Mouse (Mus musculus) spleen, adult 2 months (tissue): ENCODE measurements around the gene Tlx2.

ENCODE experiments used
- CTCF ChIP-seq: fragments of 200-500 bp; IDR thresholded peaks from 2 replicates; pipeline ENCODE4 v1.5.1; 2011; ENCODE audit warnings: mild to moderate bottlenecking, inconsistent platforms; ENCODE audit not compliant: insufficient read depth, insufficient read length, insufficient replicate concordance; ENCODE audit errors: extremely low read depth
- POLR2A ChIP-seq: fragments of 200-500 bp; IDR thresholded peaks from 2 replicates; pipeline ENCODE4 v1.6.1; 2011; ENCODE audit warnings: low read depth, low read length, inconsistent platforms

DNA sequence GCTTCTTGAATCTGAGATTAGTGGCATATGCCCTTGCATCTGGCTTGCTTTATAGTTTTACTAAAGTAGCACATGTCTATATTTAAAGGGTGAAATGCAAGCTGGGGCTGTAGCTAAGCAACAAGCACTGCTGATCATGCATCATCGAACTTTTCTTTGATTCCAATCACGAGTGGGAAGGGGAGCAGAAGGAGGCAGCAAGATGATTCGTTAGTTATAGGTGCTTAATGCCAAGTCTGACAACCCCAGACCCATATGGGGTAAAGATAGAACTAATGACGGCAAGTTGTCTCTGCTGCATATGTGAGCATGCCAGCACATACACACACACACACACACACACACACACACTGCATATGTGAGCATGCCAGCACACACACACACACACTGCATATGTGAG is 34.1 kb upstream of the Tlx2 start:
- no peak for TF ChIP-seq POLR2A
- TF ChIP-seq CTCF, result no peak
